Mouse (Mus musculus) cerebellum, postnatal 25 days (tissue): Measurements from ENCODE around the gene Fign.
A peak's percentile ranks its signal among the peaks of the same experiment; 100 is the strongest.

Experiments used
- DNase-seq, 2 experiments: peaks; one replicate each; pipeline ENCODE4 v3.0.0; 2021; ENCODE audit warnings: mixed read lengths in 2 of 2

Gene Fign

GRCm38 (mm10) chr2:64097937-64098617 lies at the start of gene Fign:
Gene Fign, minus strand, starts transcription at chr2:64098038.
- peak; percentile 68 to 69 for DNase-seq

GRCm38 (mm10) chr2:64133597-64133996 lies 35.8 kb upstream of the Fign start:
- DNase-seq: no peak

- no peak for DNase-seq
These were observed 22.7 kb upstream of the Fign start for GRCm38 (mm10) chr2:64120495-64120894.

GRCm38 (mm10) chr2:64116613-64117012 lies 18.8 kb upstream of the Fign start:
- DNase-seq: no peak

GRCm38 (mm10) chr2:64111133-64111532 lies 13.3 kb upstream of the Fign start:
- no peak for DNase-seq

GRCm38 (mm10) chr2:64109860-64110259 lies 12.0 kb upstream of the Fign start:
- peak; percentile 58 to 74 for DNase-seq

GRCm38 (mm10) chr2:64108040-64108439 lies 10.2 kb upstream of the Fign start:
- DNase-seq: no peak

- DNase-seq: peak; percentile 31 to 32
These were observed 931 bp upstream of the Fign start for GRCm38 (mm10) chr2:64098618-64099320.

GRCm38 (mm10) chr2:64096721-64097411 lies 972 bp downstream of the Fign start:
- peak in 1 of 2 experiments; percentile 6 for DNase-seq

GRCm38 (mm10) chr2:64096176-64096575 lies 1.7 kb downstream of the Fign start:
- no peak for DNase-seq

GRCm38 (mm10) chr2:64095561-64095960 lies 2.3 kb downstream of the Fign start:
- DNase-seq: no peak

GRCm38 (mm10) chr2:64093087-64093486 lies 4.8 kb downstream of the Fign start:
- no peak for DNase-seq

- no peak for DNase-seq
These were observed 13.9 kb downstream of the Fign start for GRCm38 (mm10) chr2:64083853-64084427.

- DNase-seq: no peak
These were observed 18.1 kb downstream of the Fign start for GRCm38 (mm10) chr2:64079765-64080164.

- DNase-seq: no peak
These were observed 19.3 kb downstream of the Fign start for GRCm38 (mm10) chr2:64078551-64078950.

GRCm38 (mm10) chr2:64077846-64078245 lies 20.0 kb downstream of the Fign start:
- no peak for DNase-seq

- DNase-seq: peak; percentile 9 to 35
These were observed 22.0 kb downstream of the Fign start for GRCm38 (mm10) chr2:64075873-64076272.

GRCm38 (mm10) chr2:64074602-64075389 lies 23.0 kb downstream of the Fign start:
- DNase-seq: no peak

- no peak for DNase-seq
These were observed 25.7 kb downstream of the Fign start for GRCm38 (mm10) chr2:64072158-64072557.

- DNase-seq: no peak
These were observed 27.7 kb downstream of the Fign start for GRCm38 (mm10) chr2:64069950-64070695.

- no peak for DNase-seq
These were observed 32.3 kb downstream of the Fign start for GRCm38 (mm10) chr2:64065511-64065910.

GRCm38 (mm10) chr2:64059477-64059876 lies 38.4 kb downstream of the Fign start:
- no peak for DNase-seq
